Mouse (Mus musculus) cortical plate, adult 2 months (tissue): ENCODE data around the gene Dusp18.

Experiments
- CTCF ChIP-seq: fragments of 200-500 bp; IDR thresholded peaks from 2 replicates; pipeline ENCODE4 v1.5.1; 2011; ENCODE audit warnings: mild to moderate bottlenecking, control low read depth, low read length; ENCODE audit not compliant: insufficient read depth; ENCODE audit errors: extremely low read depth
- POLR2A ChIP-seq: fragments of 200-500 bp; IDR thresholded peaks from 2 replicates; pipeline ENCODE4 v1.6.1; 2011; ENCODE audit warnings: mild to moderate bottlenecking, low read length, control low read depth; ENCODE audit not compliant: insufficient read depth; ENCODE audit errors: extremely low read depth

DNA sequence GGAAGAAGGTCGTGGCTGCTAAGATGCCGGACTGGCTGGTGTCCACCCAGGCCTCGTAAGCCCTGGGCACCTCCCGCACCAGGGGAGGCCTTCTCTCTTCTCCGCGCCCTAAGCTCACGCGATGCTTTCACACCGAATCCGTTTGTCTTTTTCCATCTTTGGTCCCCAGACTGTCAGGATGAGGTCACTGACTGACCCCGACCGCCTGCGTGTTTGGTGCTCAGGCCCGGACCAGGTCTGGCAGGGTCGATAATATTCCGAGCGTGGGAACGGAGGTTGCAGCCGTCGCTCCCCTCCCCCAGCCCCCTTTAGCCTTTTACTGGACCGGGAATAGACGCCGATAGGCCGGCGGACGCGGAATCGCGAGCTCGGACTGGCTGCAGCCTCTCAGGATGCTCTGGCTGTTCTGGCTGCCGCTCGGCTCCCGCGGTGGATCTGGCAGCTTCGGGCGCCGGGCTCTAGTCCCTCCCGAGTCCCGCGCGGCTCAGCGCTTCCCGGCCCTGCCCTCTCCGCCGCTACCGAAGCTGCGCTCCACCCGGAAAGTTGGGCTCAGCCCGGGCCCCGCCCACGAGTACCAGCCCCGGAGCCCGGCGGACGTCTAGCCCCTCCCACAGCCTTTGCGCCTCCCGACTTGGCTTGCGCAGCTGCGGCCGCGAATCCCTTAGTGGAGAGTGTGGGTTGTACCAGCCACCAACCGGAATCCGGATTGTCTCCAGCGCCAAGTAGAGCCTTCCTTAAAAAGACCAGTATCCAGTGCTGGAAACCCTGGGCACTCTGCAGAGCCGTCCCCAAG lies 18.5 kb downstream of the Dusp18 start:
- TF ChIP-seq POLR2A (0 out of 2 replicates have a peak, but pooled peaks have one; percentile 25), CTCF (no peak)
